Mouse (Mus musculus) midbrain, embryonic 10.5 days (tissue): ENCODE results near the gene Nars2. TPM values are rescaled to one million over a fixed set of nuclear protein-coding genes. Genes with fewer than 3 reads are reported as not detected.

Experiments
- DNase-seq: peaks from one replicate; pipeline ENCODE4 v3.0.0-alpha.2; 2017; ENCODE audit warnings: low spot score
- H3K27ac ChIP-seq: fragments of 300-500 bp; sonication (generic); replicated peaks from 2 replicates; pipeline ENCODE4 v1.5.1; 2016; ENCODE audit warnings: mild to moderate bottlenecking
- H3K27me3 ChIP-seq: fragments of 300-500 bp; sonication (generic); 2 replicates; pipeline ENCODE4 v1.6.1; 2016; ENCODE audit warnings: low read depth, mild to moderate bottlenecking; ENCODE audit not compliant: poor library complexity, severe bottlenecking
- H3K36me3 ChIP-seq: fragments of 300-500 bp; sonication (generic); 2 replicates; pipeline ENCODE4 v1.6.1; 2016; ENCODE audit warnings: mild to moderate bottlenecking, moderate library complexity
- H3K4me1 ChIP-seq: fragments of 300-500 bp; sonication (generic); 2 replicates; pipeline ENCODE4 v1.6.1; 2016
- H3K4me3 ChIP-seq: fragments of 300-500 bp; sonication (generic); 2 replicates; pipeline ENCODE4 v1.5.1; 2016; ENCODE audit warnings: mild to moderate bottlenecking, moderate library complexity
- H3K9me3 ChIP-seq: fragments of 300-500 bp; sonication (generic); replicated peaks from 2 replicates; pipeline ENCODE4 v1.6.1; 2016; ENCODE audit warnings: mild to moderate bottlenecking
- WGBS: fragments of 180-500 bp; shearing (Covaris S2); methylation state at CpG from one replicate; pipeline ENCODE4 v1.1.7; 2016; 5-methylcytosine and 5-hydroxymethylcytosine counted together
- polyA plus RNA-seq: library from polyadenylated mRNA; unstranded; fragments of >200 nt; fragmentation: Nextera tagmentation; extraction: Ambion mirVana; gene quantifications from 2 replicates; pipeline ENCODE4 v1.2.1, GENCODE M21; 2016

Nars2 gene
- polyA plus RNA-seq, 1 experiment from 2014 or later = 24.4 TPM

DNA sequence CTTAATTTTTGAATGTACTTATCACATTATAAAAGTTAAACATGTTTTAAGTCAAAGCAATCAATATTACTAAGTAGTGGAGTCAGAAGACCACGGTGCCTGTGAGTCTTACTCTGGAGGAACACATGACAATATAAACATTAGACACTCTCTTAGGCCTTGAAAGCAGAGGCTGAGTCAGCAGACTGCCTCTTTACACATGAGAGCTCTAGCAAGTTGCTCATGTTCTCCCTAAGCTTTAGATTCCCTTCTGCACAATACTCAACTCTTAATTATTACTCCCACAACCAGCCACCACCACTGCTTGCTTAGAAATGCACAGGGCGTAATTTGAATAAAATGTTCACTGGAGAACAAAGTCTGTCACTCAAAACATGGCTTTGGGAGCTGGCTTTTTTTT, 81.1 kb downstream of the Nars2 start:
- H3K36me3 ChIP-seq = no peaks in the 10 kb centered on the region
- WGBS = 88% methylated on average over 2 of the region's 2 CpGs
- H3K9me3 ChIP-seq = no peaks in the 10 kb centered on the region
- no peak overlapping the region for H3K27ac ChIP-seq
- no peaks in the 10 kb centered on the region for H3K27me3 ChIP-seq
- H3K4me3 ChIP-seq = no peak overlapping the region
- no peak for DNase-seq
- no peaks in the 10 kb centered on the region for H3K4me1 ChIP-seq

- H3K4me3 ChIP-seq = no peak overlapping the region
- peak; percentile 13 for DNase-seq
- H3K4me1 ChIP-seq = no peaks in the 10 kb centered on the region
- 74% methylated on average over 4 of the region's 4 CpGs for WGBS
- no peak overlapping the region for H3K27ac ChIP-seq
- H3K9me3 ChIP-seq = no peaks in the 10 kb centered on the region
- peaks cover 19% of the 10 kb centered on the region for H3K36me3 ChIP-seq
- no peaks in the 10 kb centered on the region for H3K27me3 ChIP-seq
Measured at GRCm38 (mm10) chr7:97039641-97040040, 88.3 kb downstream of the Nars2 start.

DNA sequence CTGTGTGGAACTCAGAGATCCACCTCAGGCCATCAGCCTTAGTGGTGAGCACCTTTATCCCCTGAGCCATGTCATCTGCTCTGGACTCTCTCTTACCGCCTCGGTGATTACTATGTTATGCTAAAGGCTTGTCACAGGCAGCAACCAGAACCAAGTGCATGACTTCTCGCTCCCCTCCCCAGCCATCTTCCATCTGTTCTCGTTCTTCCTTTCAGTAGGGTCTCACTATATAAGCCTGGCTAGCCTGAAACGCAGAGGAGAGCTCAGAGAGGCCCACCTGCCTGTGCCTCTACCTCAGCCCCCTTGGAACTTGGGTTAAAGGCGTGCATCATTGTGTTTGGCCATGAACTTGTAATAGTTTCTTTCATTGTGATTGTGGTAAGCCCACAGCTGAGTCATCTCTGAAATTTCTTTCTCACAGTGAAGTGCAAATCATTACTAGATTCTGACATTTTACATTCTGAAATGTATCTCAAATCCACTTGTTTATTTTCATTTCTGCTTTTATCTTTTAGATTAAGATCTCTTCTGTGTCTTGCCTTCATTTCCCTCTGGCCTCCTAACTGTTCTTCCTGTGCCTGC, 90.7 kb downstream of the Nars2 start:
- H3K27me3 ChIP-seq = no peaks in the 10 kb centered on the region
- no peak overlapping the region for H3K27ac ChIP-seq
- no peak for DNase-seq
- no peak overlapping the region for H3K4me3 ChIP-seq
- WGBS = 88% methylated on average over 6 of the region's 6 CpGs
- H3K36me3 ChIP-seq = peaks cover 19% of the 10 kb centered on the region
- H3K9me3 ChIP-seq = no peaks in the 10 kb centered on the region
- H3K4me1 ChIP-seq = no peaks in the 10 kb centered on the region

- DNase-seq = no peak
- no peaks in the 10 kb centered on the region for H3K9me3 ChIP-seq
Measured at GRCm38 (mm10) chr7:97042981-97043380, 91.7 kb downstream of the Nars2 start.

GRCm38 (mm10) chr7:97060966-97061365, 109.7 kb downstream of the Nars2 start:
- no peak overlapping the region for H3K27ac ChIP-seq
- H3K27me3 ChIP-seq = no peaks in the 10 kb centered on the region
- no peak overlapping the region for H3K4me3 ChIP-seq
- 94% methylated on average over 2 of the region's 2 CpGs for WGBS
- H3K9me3 ChIP-seq = no peaks in the 10 kb centered on the region
- H3K4me1 ChIP-seq = no peaks in the 10 kb centered on the region
- DNase-seq = no peak
- H3K36me3 ChIP-seq = peaks cover 7% of the 10 kb centered on the region; the same call in 1 of the 2 replicates

More at GRCm38 (mm10) chr7:97042981-97043380, 91.7 kb downstream of the Nars2 start:
- Histone ChIP-seq H3K36me3 (peaks cover 15% of the 10 kb centered on the region), H3K4me3 (no peak overlapping the region), H3K4me1 (no peaks in the 10 kb centered on the region), H3K27me3 (no peaks in the 10 kb centered on the region), H3K27ac (no peak overlapping the region)
- WGBS = 87% methylated on average over 1 of the region's 1 CpGs

DNA sequence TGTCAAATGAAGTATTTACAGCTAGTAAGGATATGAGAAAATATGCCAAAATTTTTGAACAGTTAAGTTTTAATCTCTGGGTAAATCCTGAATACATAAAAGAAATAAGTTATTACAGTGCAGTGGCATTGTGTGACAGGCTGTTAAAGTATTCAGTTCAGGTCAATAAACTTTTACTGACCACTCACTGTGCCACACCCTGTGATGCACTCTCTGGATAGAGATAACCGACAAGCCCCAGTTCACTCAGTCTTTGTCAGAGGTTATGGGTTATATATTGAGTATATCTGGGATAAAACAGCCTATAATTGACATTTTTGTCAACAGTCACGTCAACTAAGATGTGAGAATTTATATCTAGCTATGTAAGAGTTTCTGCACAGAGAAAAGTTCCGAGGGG, 120.2 kb downstream of the Nars2 start:
- H3K9me3 ChIP-seq = no peaks in the 10 kb centered on the region
- H3K4me1 ChIP-seq = no peaks in the 10 kb centered on the region
- H3K27ac ChIP-seq = no peak overlapping the region
- WGBS = 88% methylated on average over 3 of the region's 3 CpGs
- no peaks in the 10 kb centered on the region for H3K27me3 ChIP-seq
- DNase-seq = no peak
- no peak overlapping the region for H3K4me3 ChIP-seq
- H3K36me3 ChIP-seq = no peaks in the 10 kb centered on the region

DNA sequence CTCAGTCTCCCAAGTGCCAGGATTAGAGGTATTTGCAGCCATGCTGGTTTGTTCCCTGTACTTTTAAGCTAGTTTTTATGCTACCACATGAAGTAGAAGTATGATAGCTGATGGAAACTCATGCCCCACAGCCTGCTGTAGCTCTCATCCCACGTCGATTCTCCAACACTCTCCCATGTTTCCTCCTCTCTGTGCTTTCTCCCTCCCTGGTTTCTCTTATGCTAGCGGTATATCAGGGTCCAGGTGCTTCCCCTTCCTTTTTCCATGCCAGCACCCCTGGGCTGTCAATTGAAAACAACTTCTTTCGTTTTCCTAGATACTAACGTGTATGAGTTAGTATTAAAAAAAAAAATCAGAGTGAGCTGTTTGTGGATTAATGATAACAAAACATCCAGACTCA, 120.8 kb downstream of the Nars2 start:
- H3K9me3 ChIP-seq = no peaks in the 10 kb centered on the region
- no peaks in the 10 kb centered on the region for H3K27me3 ChIP-seq
- WGBS = 86% methylated on average over 5 of the region's 5 CpGs
- H3K27ac ChIP-seq = no peak overlapping the region
- no peak for DNase-seq
- H3K4me1 ChIP-seq = no peaks in the 10 kb centered on the region
- no peak overlapping the region for H3K4me3 ChIP-seq
- no peaks in the 10 kb centered on the region for H3K36me3 ChIP-seq

DNA sequence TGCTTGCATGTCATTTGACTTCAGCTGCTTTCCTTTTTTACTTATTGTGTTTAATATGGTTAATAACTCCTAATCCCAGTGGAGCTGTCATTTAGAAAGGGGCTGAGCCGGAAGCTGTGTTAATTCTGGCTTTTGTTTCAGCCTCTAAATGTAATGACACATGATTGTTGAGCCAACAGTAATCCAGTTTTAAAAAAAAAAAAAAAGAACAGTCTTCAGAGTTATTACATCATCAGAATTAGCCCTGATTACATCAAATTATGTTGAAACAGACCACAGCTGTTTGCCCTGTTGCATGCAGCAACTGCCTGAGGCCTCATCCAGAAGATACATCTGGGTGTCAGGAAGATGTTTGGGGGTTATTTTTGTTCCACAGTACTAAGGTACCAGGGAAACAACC, 123.7 kb downstream of the Nars2 start:
- Histone ChIP-seq H3K9me3 (no peaks in the 10 kb centered on the region), H3K27ac (no peak overlapping the region), H3K27me3 (no peaks in the 10 kb centered on the region), H3K4me3 (no peak overlapping the region), H3K4me1 (no peaks in the 10 kb centered on the region; the same call in 1 of the 2 replicates), H3K36me3 (no peaks in the 10 kb centered on the region)
- 85% methylated on average over 1 of the region's 1 CpGs for WGBS
- DNase-seq = no peak

DNA sequence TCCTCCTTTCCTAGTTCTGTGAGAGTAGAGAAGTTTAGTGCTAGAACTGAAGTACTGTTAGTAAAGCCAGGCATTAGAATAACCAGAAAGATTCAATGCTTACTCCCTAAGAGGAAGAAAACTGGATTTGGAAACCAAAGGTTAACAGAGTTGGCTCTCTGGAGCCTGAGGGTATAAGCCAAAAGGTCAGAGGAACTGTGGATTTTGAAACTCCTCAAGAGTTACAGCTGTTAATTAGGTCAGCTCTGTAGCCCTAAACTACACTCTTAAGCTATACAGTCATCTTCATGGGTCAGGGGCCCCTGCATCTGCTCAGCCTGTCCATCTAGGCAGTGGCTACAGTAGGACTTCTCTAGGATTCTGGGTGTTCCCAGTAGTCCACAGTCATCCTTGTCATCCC, 125.7 kb downstream of the Nars2 start:
- Histone ChIP-seq H3K27me3 (no peaks in the 10 kb centered on the region), H3K4me1 (peaks cover 4% of the 10 kb centered on the region; the same call in 1 of the 2 replicates), H3K36me3 (no peaks in the 10 kb centered on the region), H3K4me3 (no peak overlapping the region), H3K9me3 (no peaks in the 10 kb centered on the region), H3K27ac (no peak overlapping the region)
- DNase-seq = no peak

DNA sequence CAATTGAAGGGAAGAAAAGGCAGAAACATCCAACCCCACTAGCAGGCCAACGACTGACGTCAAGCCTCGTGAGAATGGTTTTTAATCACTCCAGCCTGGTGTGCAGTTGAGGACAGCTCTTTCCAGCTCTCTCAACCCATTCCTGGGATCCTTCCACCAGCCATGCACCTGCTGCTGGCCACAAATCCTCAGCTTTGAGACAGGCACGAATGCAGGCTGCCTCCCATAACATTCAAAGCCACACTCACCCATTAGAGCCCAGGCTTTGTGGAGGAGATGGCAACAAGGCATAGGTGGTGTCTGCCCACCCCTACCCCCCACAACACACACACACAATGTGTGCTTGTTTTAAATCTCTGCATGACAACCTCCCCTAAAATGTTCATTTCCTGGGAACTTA, 127.4 kb downstream of the Nars2 start:
- H3K27me3 ChIP-seq = no peaks in the 10 kb centered on the region
- H3K27ac ChIP-seq = no peak overlapping the region
- no peak for DNase-seq
- H3K4me3 ChIP-seq = no peak overlapping the region
- peaks cover 18% of the 10 kb centered on the region for H3K4me1 ChIP-seq
- no peaks in the 10 kb centered on the region for H3K9me3 ChIP-seq
- H3K36me3 ChIP-seq = no peaks in the 10 kb centered on the region
- WGBS = 54% methylated on average over 4 of the region's 4 CpGs

DNA sequence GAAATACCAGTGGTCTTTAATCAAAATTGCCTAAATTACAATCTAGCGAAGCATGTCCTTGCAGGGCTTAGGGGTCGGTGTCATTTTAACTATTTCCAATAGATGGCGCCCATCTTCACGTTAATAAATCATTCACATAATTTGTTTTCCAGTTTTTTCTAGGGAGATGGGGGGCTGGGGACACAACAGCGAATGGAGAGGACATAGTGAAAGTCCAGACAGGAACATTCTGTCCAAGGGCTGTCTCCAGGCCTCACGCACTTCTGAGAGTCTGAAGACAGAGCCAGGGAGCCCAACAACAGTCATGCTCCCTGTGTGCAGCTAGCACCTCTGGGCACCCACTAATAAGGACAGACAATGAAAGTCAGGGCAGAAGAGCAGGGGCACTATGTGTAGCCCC, 127.8 kb downstream of the Nars2 start:
- H3K27me3 ChIP-seq = no peaks in the 10 kb centered on the region
- peaks cover 19% of the 10 kb centered on the region for H3K4me1 ChIP-seq
- no peak overlapping the region for H3K27ac ChIP-seq
- H3K36me3 ChIP-seq = no peaks in the 10 kb centered on the region
- H3K4me3 ChIP-seq = no peak overlapping the region
- WGBS = 18% methylated on average over 6 of the region's 6 CpGs
- peak; percentile 15 for DNase-seq
- no peaks in the 10 kb centered on the region for H3K9me3 ChIP-seq

DNA sequence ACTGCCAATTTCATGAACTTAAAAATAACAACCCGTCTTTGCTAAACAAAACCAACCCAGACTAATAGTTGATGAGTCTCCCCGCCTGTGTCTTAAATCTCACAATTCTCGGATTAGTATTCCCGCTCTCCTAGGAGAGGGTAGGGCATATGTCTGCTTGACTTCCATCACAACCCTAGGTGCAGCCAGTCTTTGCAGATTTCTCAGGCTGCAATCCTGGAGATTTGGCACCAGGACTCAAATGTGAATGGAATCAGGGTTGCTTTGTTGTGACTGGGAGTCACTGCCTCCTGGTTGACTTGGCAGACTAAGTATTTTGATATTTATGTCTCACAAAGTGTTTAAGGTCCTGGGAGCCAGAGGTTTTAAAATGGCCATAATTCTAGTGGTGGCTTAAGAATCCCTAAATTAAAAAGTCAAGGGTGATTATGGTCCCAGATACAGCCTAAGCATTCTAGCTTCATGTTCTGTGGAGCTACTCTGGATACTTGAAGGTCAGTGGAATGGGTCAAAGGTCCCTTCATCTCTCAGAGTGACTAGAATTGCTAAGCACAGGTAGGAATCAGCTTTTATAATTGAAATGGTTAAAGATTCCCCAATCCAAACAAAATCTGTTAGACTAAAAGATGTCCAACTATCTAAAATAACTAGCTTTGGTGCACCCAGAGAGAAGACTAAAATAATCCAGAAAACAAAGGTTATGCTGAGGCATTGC, 128.5 kb downstream of the Nars2 start:
- no peak overlapping the region for H3K4me3 ChIP-seq
- H3K27me3 ChIP-seq = no peaks in the 10 kb centered on the region
- DNase-seq = no peak
- H3K36me3 ChIP-seq = no peaks in the 10 kb centered on the region
- no peak overlapping the region for H3K27ac ChIP-seq
- 74% methylated on average over 4 of the region's 4 CpGs for WGBS
- peaks cover 19% of the 10 kb centered on the region for H3K4me1 ChIP-seq
- H3K9me3 ChIP-seq = no peaks in the 10 kb centered on the region

- H3K27ac ChIP-seq = peak overlapping the region; percentile 94
- peaks cover 19% of the 10 kb centered on the region for H3K4me1 ChIP-seq
- no peak for DNase-seq
- no peaks in the 10 kb centered on the region for H3K36me3 ChIP-seq
- no peaks in the 10 kb centered on the region for H3K9me3 ChIP-seq
- H3K27me3 ChIP-seq = no peaks in the 10 kb centered on the region
- H3K4me3 ChIP-seq = peak overlapping the region; percentile 95
- 39% methylated on average over 4 of the region's 4 CpGs for WGBS
Measured at GRCm38 (mm10) chr7:97080621-97081241, 129.4 kb downstream of the Nars2 start.
